Mouse (Mus musculus) left cerebral cortex, postnatal 4 days (tissue): Measurements from ENCODE around the gene Actbl2. TPM values are rescaled to one million over a fixed set of nuclear protein-coding genes. Genes with fewer than 3 reads are reported as not detected.

Source experiments
- DNase-seq: peaks from one replicate; pipeline ENCODE4 v3.0.0-alpha.2; 2022
- intact Hi-C: fragments of 180-260 bp; cut with DNase I; formaldehyde crosslinking; loops from one replicate; pipeline ENCODE4 v1.15.1; 2025
- total RNA-seq, 2 experiments: library from RNA; stranded (reverse); gene quantifications; 2 replicates each; pipeline ENCODE4 v1.2.3; 2021

The Actbl2 gene
- total RNA-seq, 2 experiments from 2014 or later, result not detected

- intact Hi-C loops, result no loop called here
- DNase-seq, result no peak
Observed at GRCm38 (mm10) chr13:111266855-111267254, 12.0 kb downstream of the Actbl2 start.

GRCm38 (mm10) chr13:111268992-111269391 is 14.2 kb downstream of the Actbl2 start:
- DNase-seq, result no peak
- intact Hi-C loops, result no loop called here

- DNase-seq, result no peak
- intact Hi-C loops, result no loop called here
Observed at GRCm38 (mm10) chr13:111269789-111270335, 15.0 kb downstream of the Actbl2 start.

GRCm38 (mm10) chr13:111271868-111272267 is 17.1 kb downstream of the Actbl2 start:
- intact Hi-C loops, result no loop called here

GRCm38 (mm10) chr13:111286461-111287385 is 31.9 kb downstream of the Actbl2 start:
- intact Hi-C loops, result no loop called here
- peak; percentile 38 for DNase-seq

More at GRCm38 (mm10) chr13:111271868-111272267, 17.1 kb downstream of the Actbl2 start:
- DNase-seq, result no peak

- DNase-seq, result no peak
- intact Hi-C loops, result no loop called here
Observed at GRCm38 (mm10) chr13:111291161-111291957, 36.5 kb downstream of the Actbl2 start.

GRCm38 (mm10) chr13:111291958-111292493 is 37.2 kb downstream of the Actbl2 start:
- DNase-seq, result peak; percentile 80
- intact Hi-C loops, result no loop called here

- intact Hi-C loops, result no loop called here
- DNase-seq, result no peak
Observed at GRCm38 (mm10) chr13:111293478-111293877, 38.7 kb downstream of the Actbl2 start.

- intact Hi-C loops, result no loop called here
- DNase-seq, result no peak
Observed at GRCm38 (mm10) chr13:111294965-111295494, 40.2 kb downstream of the Actbl2 start.

GRCm38 (mm10) chr13:111296029-111296428 is 41.2 kb downstream of the Actbl2 start:
- intact Hi-C loops, result no loop called here
- DNase-seq, result no peak

GRCm38 (mm10) chr13:111297614-111298013 is 42.8 kb downstream of the Actbl2 start:
- DNase-seq, result no peak
- intact Hi-C loops, result no loop called here

GRCm38 (mm10) chr13:111299145-111299713 is 44.4 kb downstream of the Actbl2 start:
- DNase-seq, result no peak
- intact Hi-C loops, result no loop called here

- peak; percentile 8 for DNase-seq
- intact Hi-C loops, result no loop called here
Observed at GRCm38 (mm10) chr13:111300846-111301245, 46.0 kb downstream of the Actbl2 start.

- intact Hi-C loops, result no loop called here
- DNase-seq, result no peak
Observed at GRCm38 (mm10) chr13:111301431-111301830, 46.6 kb downstream of the Actbl2 start.

- intact Hi-C loops, result no loop called here
- no peak for DNase-seq
Observed at GRCm38 (mm10) chr13:111304194-111304593, 49.4 kb downstream of the Actbl2 start.

GRCm38 (mm10) chr13:111304736-111305135 is 49.9 kb downstream of the Actbl2 start:
- intact Hi-C loops, result no loop called here
- DNase-seq, result no peak
